Mouse (Mus musculus) stomach, postnatal 0 days (tissue): Measurements from ENCODE around the gene Jund. TPM values are rescaled to one million over a fixed set of nuclear protein-coding genes. Genes with fewer than 3 reads are reported as not detected.
A peak's percentile ranks its signal among the peaks of the same experiment; 100 is the strongest.

Experiments used
- ATAC-seq: fragments of 200-750 bp; cut with Nextera tagmentation; 2 replicates; pipeline ENCODE4 v1.8.0; 2017; ENCODE audit not compliant: low FRiP score, low TSS enrichment
- DNase-seq: peaks from one replicate; pipeline ENCODE4 v3.0.0-alpha.2; 2016; ENCODE audit warnings: low spot score
- H3K27ac ChIP-seq: fragments of 300-500 bp; sonication (generic); replicated peaks from 2 replicates; pipeline ENCODE4 v1.5.1; 2014; ENCODE audit warnings: mild to moderate bottlenecking, control low read depth
- H3K27me3 ChIP-seq: fragments of 300-500 bp; sonication (generic); 2 replicates; pipeline ENCODE4 v1.6.1; 2014; ENCODE audit warnings: low read length; ENCODE audit not compliant: control insufficient read depth, insufficient read depth
- H3K36me3 ChIP-seq: fragments of 300-500 bp; sonication (generic); 2 replicates; pipeline ENCODE4 v1.6.1; 2014; ENCODE audit warnings: low read length, mixed read lengths; ENCODE audit not compliant: control insufficient read depth, insufficient read depth
- H3K4me1 ChIP-seq: fragments of 300-500 bp; sonication (generic); replicated peaks from 2 replicates; pipeline ENCODE4 v1.6.1; 2014; ENCODE audit warnings: antibody characterized with exemption; ENCODE audit not compliant: control insufficient read depth, insufficient read depth
- H3K4me2 ChIP-seq: fragments of 300-500 bp; sonication (generic); replicated peaks from 2 replicates; pipeline ENCODE4 v1.6.1; 2014; ENCODE audit warnings: low read depth, mild to moderate bottlenecking, control low read depth, moderate library complexity
- H3K4me3 ChIP-seq: fragments of 300-500 bp; sonication (generic); 2 replicates; pipeline ENCODE4 v1.5.1; 2014; ENCODE audit warnings: low read depth, low read length, control low read depth
- H3K9ac ChIP-seq: fragments of 300-500 bp; sonication (generic); 2 replicates; pipeline ENCODE4 v1.6.1; 2014; ENCODE audit warnings: mild to moderate bottlenecking, low read length, control low read depth, mixed read lengths
- H3K9me3 ChIP-seq: fragments of 300-500 bp; sonication (generic); 2 replicates; pipeline ENCODE4 v1.6.1; 2016; ENCODE audit warnings: low read length; ENCODE audit not compliant: control insufficient read depth
- CTCF ChIP-seq: IDR thresholded peaks from 2 replicates; pipeline ENCODE4 v1.5.1; 2016; ENCODE audit warnings: antibody characterized with exemption, low read depth, mild to moderate bottlenecking, moderate library complexity
- EP300 ChIP-seq: optimal IDR thresholded peaks from 2 replicates; pipeline ENCODE3; 2016; ENCODE audit warnings: antibody characterized with exemption
- WGBS: fragments of 180-500 bp; shearing (Covaris S2); extraction: QIAGEN DNeasy Blood & Tissue Kit; methylation state at CpG from one replicate; pipeline ENCODE4 v1.1.7; 2014; 5-methylcytosine and 5-hydroxymethylcytosine counted together
- polyA plus RNA-seq: library from polyadenylated mRNA; unstranded; fragments of >200 nt; fragmentation: Nextera tagmentation; extraction: Ambion mirVana; gene quantifications from 2 replicates; pipeline ENCODE4 v1.2.1, GENCODE M21; 2015

The Jund gene
- polyA plus RNA-seq, 1 experiment from 2014 or later = 78.3 TPM

- Histone ChIP-seq H3K4me3 (peak overlapping the region; percentile 28; the same call in 1 of the 2 replicates), H3K27ac (no peak overlapping the region)
- no peak for DNase-seq
Observed at GRCm38 (mm10) chr8:70742981-70743655, 44.4 kb downstream of the Jund start.

GRCm38 (mm10) chr8:70743656-70744590, 45.2 kb downstream of the Jund start:
- no peaks in the 10 kb centered on the region for H3K36me3 ChIP-seq
- TF ChIP-seq CTCF (no peak), EP300 (no peak)
- 7% methylated on average over 48 of the region's 48 CpGs for WGBS
- H3K4me3 ChIP-seq = peak overlapping the region; percentile 28
- H3K4me2 ChIP-seq = peak overlapping the region; percentile 49
- no peak overlapping the region for H3K27ac ChIP-seq
- peak; percentile 39; the same call in 1 of the 2 replicates for ATAC-seq
- 0 out of 2 replicates have a peak, but pooled peaks cover 5% of the 10 kb centered on the region for H3K27me3 ChIP-seq
- H3K4me1 ChIP-seq = 0 out of 2 replicates have a peak, but pooled peaks cover 3% of the 10 kb centered on the region
- no peaks in the 10 kb centered on the region for H3K9me3 ChIP-seq
- H3K9ac ChIP-seq = peak overlapping the region; percentile 31; the same call in 1 of the 2 replicates
- no peak for DNase-seq

More at GRCm38 (mm10) chr8:70742981-70743655, 44.4 kb downstream of the Jund start:
- H3K9ac ChIP-seq = no peak overlapping the region
- 0 out of 2 replicates have a peak, but pooled peaks cover 3% of the 10 kb centered on the region for H3K4me1 ChIP-seq
- H3K9me3 ChIP-seq = no peaks in the 10 kb centered on the region
- H3K27me3 ChIP-seq = 0 out of 2 replicates have a peak, but pooled peaks cover 5% of the 10 kb centered on the region
- TF ChIP-seq CTCF (no peak), EP300 (no peak)
- no peak for ATAC-seq
- no peaks in the 10 kb centered on the region for H3K36me3 ChIP-seq
- WGBS = 6% methylated on average over 36 of the region's 38 CpGs
- H3K4me2 ChIP-seq = peak overlapping the region; percentile 49; the same call in 1 of the 2 replicates

DNA sequence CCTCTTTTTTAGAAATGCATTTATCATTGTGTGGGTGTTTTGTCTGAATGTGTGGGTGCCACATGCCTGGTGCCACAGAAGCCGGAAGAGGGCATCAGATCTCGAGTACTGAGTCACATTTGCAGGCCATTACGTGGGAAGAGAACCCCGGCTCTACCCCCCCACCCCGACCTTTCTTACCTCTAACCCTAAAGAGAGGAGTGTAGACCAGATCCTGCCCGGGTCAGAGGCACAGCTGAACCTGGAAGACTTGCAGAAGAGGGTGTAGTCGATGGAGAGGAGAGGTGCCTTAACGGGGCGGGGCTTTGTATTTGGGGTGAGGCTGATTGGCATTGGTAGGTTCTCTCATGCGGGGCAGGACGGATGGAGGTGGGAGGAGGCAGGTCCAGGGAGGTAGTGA, 46.1 kb downstream of the Jund start:
- H3K4me1 ChIP-seq = 0 out of 2 replicates have a peak, but pooled peaks cover 3% of the 10 kb centered on the region
- H3K27me3 ChIP-seq = 0 out of 2 replicates have a peak, but pooled peaks cover 5% of the 10 kb centered on the region
- DNase-seq (no peak), ATAC-seq (no peak)
- H3K36me3 ChIP-seq = no peaks in the 10 kb centered on the region
- H3K4me3 ChIP-seq = no peak overlapping the region
- WGBS = 45% methylated on average over 11 of the region's 11 CpGs
- H3K4me2 ChIP-seq = no peak overlapping the region
- H3K9me3 ChIP-seq = no peaks in the 10 kb centered on the region
- H3K27ac ChIP-seq = no peak overlapping the region
- TF ChIP-seq CTCF (no peak), EP300 (no peak)
- no peak overlapping the region for H3K9ac ChIP-seq

- ATAC-seq (peak; percentile 5; the same call in 1 of the 2 replicates), DNase-seq (no peak)
- no peak overlapping the region for H3K27ac ChIP-seq
- H3K4me3 ChIP-seq = no peak overlapping the region
- H3K9ac ChIP-seq = no peak overlapping the region
- H3K4me1 ChIP-seq = 0 out of 2 replicates have a peak, but pooled peaks cover 3% of the 10 kb centered on the region
- WGBS = 55% methylated on average over 19 of the region's 19 CpGs
- H3K9me3 ChIP-seq = no peaks in the 10 kb centered on the region
- no peak overlapping the region for H3K4me2 ChIP-seq
- no peaks in the 10 kb centered on the region for H3K36me3 ChIP-seq
- H3K27me3 ChIP-seq = 0 out of 2 replicates have a peak, but pooled peaks cover 5% of the 10 kb centered on the region
- no peak for TF ChIP-seq EP300
- TF ChIP-seq CTCF = peak; percentile 16; the same call in 1 of the 2 replicates
Observed at GRCm38 (mm10) chr8:70745691-70746220, 47.0 kb downstream of the Jund start.

DNA sequence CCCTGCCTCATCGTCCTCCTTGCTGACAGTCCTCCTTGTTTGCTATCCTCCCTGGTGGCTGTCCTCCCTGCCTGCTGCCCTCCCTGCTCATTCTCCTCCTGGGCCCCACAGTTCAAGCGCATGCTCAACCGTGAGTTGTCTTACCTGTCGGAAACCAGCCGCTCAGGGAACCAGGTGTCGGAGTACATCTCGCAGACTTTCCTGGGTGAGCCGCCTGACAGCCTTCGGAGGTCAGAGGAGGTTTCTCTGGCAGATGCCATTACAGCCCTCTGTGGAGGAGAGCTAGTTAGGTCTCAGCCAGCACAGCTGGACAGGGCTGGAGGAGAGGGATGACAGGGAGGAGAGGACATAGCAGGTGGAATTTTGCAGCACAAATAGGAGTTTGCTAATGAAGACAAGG, 47.9 kb downstream of the Jund start:
- ATAC-seq (no peak), DNase-seq (no peak)
- Histone ChIP-seq H3K27ac (no peak overlapping the region), H3K27me3 (0 out of 2 replicates have a peak, but pooled peaks cover 5% of the 10 kb centered on the region), H3K4me3 (no peak overlapping the region), H3K9me3 (no peaks in the 10 kb centered on the region), H3K4me1 (0 out of 2 replicates have a peak, but pooled peaks cover 3% of the 10 kb centered on the region), H3K4me2 (no peak overlapping the region), H3K36me3 (no peaks in the 10 kb centered on the region), H3K9ac (no peak overlapping the region)
- TF ChIP-seq CTCF = no peak
- no peak for TF ChIP-seq EP300
- WGBS = 50% methylated on average over 9 of the region's 9 CpGs
